Mouse (Mus musculus): ENCODE data around the gene Pygm.

Gene Pygm

DNA sequence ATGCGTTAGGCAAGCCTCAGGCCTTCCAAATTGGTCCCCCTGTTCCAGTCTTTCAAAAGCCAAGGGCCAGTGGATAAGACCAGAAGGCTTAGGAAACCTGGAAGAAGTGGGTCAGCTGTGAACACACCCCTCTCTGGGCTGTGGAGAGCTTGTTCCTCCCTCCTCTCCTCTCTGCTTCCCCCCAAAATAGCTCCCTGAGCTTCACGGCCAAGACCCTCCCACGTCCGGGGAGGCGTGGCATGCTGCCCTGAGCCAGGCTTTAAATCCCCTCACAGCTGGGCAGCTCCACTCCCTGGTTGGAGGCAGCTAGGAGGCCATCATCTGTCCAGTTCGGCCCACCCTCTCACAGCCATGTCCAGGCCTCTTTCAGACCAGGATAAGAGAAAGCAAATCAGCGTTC, at the start of gene Pygm:
Pygm (plus strand) TSS at position 272 of the 400 bp plus-strand sequence.
- no peak for DNase-seq (ENCODE audit: low read depth, low spot score)

DNA sequence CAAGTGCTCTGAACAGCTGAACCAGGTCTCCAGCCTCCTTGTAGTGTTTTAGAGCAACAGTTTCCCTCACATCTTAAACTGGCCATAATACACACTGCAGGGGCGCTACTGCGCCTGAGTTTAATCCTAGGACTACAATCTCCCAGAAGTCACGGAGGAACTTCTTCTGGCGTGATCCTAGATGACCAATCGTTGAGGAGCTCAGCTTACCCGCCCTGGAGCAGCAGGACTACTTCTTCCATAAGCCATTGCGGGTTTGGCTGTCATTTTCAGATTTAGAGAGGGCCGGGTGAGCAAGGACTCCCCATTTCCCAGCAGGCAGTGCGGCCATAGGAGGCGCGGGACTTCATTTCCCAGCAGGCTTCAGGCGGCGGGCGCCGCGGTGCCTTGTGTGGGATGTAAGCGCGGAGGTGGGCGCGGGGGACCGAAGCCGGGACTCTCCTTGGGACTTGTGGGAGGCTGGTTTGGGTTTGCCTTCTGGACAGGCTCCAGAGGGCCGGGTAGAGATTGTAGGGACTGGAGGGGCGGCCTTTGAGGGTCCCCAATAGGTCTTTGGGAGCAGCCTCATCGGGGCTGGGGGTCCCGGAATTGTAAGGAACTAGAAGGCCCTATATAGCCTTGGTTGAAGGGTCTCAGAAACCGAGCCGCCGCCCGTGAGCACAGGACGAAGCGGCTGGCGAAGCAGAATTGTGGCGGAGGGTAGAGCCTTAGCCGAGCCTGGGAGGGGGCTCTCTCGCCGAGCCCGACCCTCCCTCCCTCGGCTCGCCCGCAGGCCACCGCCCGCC, 49.3 kb upstream of the Pygm start, which contains the start of gene Men1:
Men1 (plus strand) TSS at position 307 of the 785 bp plus-strand sequence.
- DNase-seq (ENCODE audit: low read depth, low spot score) = peak; percentile 98

DNA sequence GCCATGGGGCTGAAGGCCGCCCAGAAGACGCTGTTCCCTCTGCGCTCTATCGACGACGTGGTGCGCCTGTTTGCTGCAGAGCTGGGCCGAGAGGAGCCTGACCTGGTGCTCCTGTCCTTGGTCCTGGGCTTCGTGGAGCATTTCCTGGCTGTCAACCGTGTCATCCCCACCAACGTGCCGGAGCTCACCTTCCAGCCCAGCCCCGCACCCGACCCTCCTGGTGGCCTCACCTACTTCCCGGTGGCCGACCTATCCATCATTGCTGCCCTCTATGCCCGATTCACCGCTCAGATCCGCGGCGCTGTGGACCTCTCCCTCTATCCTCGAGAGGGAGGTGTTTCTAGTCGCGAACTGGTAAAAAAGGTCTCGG, 48.8 kb upstream of the Pygm start:
- DNase-seq (ENCODE audit: low read depth, low spot score) = peak; percentile 35

DNA sequence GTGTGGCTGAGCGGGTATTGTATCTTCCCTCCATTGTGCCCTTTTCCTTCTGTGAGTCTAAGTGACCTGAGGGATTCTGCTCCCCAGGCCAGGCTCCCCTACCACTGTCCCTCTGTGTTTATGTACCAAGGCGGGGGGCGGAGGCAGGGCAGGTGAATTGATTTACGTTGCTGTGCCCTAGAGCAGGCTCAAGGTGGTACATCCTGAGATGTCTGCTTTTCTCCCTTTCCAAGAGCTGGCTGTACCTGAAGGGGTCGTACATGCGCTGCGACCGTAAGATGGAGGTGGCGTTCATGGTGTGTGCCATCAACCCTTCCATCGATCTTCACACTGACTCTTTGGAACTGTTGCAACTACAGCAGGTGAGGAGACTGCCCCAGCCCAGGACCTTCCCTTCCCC, 47.3 kb upstream of the Pygm start:
- no peak for DNase-seq (ENCODE audit: low read depth, low spot score)

DNA sequence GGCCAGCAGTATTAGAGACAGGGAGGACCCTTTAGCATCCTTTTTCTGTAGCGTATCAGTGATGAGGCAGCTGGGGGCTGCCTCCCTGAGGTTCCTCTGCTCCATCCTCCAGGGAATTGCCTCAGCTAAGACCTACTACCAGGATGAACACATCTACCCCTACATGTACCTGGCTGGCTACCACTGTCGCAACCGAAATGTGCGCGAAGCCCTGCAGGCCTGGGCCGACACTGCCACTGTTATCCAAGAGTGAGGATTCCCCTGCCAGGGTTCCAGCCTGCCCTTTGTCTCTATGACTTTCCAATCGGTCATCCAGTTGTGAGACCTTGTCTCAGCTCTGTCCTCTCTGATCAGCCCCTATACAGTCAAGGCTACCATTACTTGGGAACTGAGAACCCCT, 46.0 kb upstream of the Pygm start:
- DNase-seq (ENCODE audit: low read depth, low spot score) = no peak

DNA sequence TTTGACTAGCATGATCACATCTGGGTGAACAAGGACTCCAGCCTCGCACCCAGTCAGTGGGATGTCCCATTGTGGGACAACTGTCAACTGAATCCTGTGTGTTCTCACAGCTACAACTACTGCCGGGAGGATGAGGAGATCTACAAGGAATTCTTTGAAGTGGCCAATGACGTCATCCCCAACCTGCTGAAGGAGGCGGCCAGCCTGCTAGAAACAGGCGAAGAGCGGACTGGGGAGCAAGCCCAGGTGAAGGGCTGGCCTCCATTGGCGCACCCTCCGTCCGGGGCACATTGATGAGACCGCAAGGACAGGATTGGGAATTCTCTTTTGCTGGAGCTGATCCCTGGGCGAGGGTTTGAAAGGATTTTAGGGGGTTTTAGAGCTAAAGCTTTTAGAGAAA, 45.5 kb upstream of the Pygm start:
- no peak for DNase-seq (ENCODE audit: low read depth, low spot score)

DNA sequence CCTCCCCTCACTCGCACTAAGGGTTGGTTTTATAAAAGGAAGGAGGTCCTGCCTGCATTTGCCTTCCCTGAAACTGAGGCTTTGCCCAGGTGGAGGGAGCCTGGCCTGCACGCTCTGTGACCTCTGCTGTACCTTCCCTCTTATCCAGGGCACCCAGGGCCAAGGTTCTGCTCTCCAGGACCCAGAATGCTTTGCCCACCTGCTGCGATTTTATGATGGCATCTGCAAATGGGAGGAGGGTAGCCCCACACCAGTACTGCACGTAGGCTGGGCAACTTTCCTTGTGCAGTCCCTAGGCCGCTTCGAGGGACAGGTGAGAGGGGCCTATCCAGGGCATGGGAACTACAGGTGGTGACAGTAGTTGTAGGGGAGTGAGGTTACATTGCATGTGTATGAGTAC, 45.0 kb upstream of the Pygm start:
- DNase-seq (ENCODE audit: low read depth, low spot score) = no peak

DNA sequence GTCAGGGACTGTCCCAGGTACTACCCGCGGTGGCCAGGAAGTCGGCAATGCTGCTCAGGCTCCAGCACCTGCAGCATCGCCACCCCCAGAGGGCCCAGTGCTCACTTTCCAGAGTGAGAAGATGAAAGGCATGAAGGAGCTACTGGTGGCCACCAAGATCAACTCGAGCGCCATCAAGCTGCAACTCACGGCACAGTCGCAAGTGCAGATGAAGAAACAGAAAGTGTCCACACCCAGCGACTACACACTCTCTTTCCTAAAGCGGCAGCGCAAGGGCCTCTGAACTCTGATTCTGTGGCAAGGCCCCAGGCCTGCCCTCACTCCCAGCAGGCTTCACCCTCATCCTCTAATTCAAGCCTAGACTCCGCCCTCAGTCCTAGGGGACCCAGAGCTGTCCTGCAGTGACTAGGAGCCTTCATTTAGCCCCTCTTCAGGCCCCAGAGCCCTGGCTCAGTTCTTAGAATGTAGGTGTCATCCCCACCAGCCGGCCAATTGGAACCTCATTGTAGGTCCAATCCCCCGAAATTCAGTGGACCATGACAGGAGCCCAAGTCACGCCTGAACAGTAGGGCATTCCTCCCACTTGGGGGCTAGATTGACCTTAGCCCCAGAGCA, 44.2 kb upstream of the Pygm start:
- DNase-seq (ENCODE audit: low read depth, low spot score) = peak; percentile 75

DNA sequence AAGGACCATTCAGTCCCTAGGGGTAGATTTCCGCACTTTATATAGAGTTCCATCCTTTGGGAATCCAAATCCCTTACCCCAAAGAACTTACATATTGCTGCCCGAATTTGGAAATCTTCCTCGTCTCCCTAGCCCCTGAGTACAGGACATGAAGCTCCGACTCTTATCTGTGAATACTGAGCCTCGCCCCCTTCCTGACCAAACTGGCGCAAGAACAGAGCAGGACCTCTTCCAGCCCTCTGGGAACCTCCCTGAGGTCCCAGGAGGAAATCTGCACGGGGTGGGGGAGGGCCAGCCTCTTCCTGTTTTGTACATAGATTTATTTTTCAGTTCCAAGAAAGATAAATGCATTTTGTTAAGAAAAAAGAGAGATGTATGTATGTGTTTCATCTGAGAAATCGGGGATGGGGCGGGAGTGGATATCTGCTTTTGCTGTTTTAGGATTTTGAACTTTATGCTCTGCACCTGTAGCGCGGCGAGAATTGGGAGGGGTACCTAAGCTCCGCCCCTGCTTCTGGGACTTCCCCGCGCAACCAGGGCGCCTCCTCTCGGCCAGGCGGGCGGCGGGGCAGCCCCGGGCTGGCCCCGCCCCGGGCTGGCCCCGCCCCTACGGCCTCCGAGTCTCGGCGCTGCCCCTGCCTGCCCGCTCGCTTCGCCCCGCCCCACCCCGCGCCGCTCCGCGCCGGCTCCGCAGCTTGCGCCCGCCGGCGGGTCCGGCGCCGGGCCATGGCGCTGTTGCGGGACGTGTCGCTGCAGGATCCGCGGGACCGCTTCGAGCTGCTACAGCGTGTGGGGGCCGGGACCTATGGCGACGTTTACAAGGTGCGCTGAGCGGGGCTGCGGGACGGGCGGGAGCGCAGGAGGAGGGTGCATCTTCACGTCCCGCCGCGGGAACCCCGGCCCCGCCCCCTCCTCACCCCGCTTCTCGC, 43.4 kb upstream of the Pygm start, which contains the start of gene Map4k2:
Map4k2 (plus strand) TSS at position 612 of the 929 bp plus-strand sequence.
- DNase-seq (ENCODE audit: low read depth, low spot score) = peak; percentile 87

DNA sequence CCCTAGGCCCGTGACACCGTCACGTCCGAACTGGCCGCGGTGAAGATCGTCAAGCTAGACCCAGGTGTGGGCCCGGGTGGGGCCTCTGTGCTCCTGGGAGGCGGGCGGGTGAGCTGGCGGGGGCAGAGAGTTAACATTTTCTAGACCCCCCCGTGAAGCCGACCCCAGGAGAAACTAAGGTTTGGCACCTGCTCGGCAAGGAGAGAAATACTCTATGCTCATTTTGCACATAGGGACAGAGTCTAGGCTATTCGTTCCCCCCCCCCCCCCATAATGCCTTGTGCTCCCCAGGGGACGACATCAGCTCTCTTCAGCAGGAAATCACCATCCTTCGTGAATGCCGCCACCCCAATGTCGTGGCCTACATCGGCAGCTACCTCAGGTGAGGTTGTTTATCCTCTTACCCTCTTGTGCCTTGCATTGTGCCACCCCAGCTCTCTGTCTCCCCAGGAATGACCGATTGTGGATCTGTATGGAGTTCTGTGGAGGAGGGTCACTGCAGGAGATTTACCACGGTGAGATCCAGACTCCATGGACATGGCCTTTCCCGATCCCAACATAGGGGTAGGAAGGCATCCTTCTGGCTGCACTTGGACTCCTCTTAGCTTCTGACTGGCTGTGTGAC, 42.6 kb upstream of the Pygm start:
- no peak for DNase-seq (ENCODE audit: low read depth, low spot score)

DNA sequence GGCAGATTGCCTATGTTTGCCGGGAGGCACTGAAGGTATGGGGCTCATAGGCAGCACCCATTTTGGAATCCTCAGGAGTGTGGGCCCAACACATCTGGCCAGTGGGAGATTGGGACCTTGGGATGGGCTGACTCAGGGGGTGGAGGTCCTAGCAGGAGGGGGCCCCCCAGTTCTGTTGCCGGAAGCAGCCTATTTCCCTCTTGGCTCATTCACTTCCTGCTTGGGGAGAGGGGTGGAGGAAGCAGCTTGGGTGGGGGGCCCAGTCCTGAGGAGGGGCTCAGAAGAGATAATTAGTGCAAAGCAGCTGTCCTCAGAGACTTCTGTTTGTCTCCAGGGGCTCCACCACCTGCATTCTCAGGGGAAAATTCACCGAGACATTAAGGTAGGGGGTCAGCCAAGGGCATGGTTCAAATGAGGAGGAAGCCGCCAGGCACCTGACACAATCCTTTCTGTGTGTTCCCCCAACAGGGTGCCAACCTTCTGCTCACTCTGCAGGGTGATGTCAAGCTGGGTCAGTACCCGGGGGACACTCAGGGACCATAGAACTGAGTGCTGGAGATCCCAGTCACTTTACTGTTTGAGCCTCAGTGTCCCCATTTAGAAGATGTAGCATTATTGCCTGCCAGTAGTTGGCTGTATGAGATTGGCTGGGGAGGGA, 41.8 kb upstream of the Pygm start:
- no peak for DNase-seq (ENCODE audit: low read depth, low spot score)

DNA sequence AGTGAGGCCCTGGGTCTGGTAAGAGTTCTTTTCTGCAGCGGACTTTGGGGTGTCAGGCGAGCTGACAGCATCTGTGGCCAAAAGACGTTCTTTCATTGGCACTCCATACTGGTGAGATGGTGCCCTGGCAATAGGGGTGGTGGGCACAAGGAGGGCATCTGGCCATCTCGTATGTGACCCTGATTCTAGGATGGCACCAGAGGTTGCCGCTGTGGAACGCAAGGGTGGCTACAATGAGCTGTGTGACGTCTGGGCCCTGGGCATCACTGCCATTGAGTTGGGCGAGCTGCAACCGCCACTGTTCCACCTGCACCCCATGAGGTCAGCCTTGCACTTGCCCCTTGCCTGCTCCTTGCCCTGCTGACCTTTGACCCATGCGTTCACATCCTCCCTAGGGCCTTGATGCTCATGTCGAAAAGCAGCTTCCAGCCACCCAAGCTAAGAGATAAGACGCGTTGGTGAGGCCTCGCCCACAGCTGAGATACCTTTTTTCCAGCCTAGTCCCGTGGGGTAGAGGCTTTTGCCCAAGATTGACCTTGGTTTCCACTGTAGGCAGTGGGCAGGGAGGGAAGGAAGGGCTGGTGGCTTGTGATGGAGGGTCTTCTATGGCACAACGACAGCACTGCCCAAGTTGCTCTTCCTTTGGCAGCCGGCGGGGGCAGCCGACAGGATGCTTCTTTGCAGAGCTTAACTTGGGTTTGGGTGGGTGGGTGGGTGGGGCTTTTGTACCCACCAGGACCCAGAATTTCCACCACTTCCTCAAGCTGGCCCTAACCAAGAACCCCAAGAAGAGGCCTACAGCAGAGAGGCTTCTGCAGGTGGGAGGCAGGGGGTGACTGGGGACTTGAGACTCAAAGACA, 40.9 kb upstream of the Pygm start:
- no peak for DNase-seq (ENCODE audit: low read depth, low spot score)

DNA sequence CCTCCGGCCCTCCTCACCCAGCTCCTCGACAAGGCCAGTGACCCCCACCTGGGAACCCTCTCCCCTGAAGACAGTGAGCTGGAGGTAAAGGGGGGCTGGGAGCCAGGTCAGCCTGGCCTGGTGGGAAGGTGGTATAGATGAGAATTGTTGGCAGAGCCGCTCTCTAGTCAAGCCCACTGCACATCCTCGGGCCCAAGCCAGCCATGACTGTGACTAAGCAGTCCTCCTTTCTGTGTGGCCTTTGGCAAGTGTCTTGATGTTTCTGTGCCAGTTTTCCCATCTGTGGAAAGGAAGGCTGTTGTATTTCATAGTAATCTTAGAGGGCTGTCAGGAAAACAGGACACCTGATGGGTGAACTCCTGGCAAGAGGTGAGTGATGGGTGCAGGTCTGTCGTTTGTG, 40.2 kb upstream of the Pygm start:
- no peak for DNase-seq (ENCODE audit: low read depth, low spot score)

DNA sequence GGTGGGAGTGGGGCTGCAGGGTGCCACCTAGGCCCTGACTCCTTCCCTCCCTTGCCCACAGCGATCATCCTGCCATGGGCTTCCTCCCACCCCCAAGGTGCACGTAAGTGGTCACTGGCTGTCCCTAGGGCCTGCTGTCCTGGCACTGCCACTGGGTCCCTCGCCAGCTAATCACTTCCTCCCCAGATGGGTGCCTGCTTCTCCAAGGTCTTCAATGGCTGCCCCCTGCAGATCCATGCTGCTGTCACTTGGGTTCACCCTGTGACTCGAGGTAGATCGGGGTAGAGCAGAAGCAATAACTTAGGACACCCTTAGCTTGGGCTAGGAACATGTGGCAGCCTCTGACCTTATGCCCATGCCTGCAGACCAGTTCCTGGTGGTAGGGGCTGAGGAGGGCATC, 38.2 kb upstream of the Pygm start:
- DNase-seq (ENCODE audit: low read depth, low spot score) = no peak

DNA sequence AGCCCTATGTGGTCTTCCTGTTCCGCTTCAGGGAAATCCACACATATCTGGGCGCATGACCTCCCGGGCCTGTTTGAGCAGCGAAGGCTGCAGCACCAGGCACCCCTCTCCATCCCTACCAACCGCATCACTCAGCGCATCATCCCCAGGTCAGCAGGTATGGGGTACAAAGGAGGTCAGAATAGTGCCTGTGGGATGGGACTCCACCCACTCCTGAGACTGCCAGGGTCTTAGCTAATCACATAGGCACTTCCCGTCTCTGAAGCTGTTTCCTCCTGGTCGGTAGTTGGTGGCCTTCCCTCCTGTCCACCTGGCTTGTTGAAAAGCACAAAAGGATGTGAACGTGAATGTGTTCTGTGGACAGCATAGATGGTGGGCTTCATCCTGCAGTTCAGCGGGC, 37.5 kb upstream of the Pygm start:
- DNase-seq (ENCODE audit: low read depth, low spot score) = no peak

DNA sequence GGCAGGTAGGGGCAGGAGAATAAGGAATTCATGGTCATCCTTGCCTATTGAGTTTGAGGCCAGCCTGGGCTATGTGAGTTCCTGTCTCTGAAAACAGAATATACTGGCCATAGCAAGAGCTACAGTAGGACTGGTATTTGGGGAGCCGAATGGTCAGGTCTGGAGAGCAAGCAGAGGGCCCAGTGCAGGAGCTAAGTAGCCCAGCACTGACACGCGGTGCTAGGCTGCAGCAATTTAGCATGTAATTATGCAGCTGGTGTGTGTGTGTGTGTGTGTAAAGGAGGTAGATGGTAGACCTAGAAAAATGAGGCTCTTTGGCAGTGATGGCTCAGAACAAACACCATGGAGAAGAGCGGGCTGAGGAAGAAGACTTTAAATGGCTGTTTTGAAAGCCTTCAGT, 36.6 kb upstream of the Pygm start:
- no peak for DNase-seq (ENCODE audit: low read depth, low spot score)

DNA sequence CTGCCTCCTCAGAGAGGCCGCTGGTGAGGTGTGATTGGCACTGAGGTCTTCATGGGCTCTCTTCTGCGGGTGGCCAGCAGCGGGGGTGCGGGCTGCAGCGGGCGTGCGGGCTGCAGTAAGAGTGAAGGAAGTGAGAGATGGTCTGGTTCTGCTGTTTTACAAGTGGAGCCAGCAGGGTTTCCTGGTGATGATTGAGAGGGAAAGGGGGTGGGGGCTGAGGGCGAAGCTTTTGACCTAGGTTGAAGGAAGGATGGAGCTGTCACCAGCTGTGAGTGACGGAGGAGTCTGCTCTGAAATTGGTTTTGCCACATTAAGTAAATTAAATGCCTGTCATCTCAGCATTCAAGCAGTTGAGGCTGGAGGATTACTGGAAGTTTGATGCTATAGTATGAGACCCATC, 35.5 kb upstream of the Pygm start:
- no peak for DNase-seq (ENCODE audit: low read depth, low spot score)

DNA sequence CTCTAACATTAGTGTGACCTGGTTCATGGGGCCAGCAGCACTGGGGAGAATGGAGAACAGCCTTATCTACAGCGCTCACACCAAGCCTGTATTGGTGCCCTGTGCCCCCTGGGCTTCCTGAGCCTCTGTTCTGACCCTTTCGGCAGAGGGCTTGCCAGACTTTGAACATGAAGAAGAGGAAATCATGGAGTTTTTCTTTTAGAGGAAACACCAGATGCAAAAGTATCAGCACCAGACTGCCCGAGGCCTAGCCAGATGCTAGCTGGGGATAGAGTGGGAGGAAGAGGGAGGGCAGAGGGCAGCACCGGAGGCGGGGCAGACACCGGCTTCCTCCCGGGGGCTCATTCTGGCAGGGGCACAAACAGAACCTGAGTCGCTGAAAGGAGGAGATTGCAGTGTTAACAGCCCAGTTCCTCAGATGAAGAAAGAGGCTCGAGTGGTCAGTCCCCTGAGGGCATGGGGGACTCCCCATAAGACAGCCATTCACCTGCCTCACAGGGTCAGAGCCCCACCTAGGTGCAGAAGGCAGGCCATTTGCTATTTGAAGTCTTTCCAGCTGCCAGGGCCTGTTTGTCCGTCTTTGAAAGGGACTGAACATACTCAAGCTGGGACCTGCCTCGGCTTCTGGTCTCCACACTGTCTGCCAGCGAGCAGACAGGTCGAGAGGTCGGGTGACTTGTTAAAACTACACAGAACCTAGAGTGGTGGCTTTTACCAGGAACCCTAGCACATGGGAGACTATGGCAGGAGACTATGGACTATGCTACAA, 34.8 kb upstream of the Pygm start:
- DNase-seq (ENCODE audit: low read depth, low spot score) = no peak

DNA sequence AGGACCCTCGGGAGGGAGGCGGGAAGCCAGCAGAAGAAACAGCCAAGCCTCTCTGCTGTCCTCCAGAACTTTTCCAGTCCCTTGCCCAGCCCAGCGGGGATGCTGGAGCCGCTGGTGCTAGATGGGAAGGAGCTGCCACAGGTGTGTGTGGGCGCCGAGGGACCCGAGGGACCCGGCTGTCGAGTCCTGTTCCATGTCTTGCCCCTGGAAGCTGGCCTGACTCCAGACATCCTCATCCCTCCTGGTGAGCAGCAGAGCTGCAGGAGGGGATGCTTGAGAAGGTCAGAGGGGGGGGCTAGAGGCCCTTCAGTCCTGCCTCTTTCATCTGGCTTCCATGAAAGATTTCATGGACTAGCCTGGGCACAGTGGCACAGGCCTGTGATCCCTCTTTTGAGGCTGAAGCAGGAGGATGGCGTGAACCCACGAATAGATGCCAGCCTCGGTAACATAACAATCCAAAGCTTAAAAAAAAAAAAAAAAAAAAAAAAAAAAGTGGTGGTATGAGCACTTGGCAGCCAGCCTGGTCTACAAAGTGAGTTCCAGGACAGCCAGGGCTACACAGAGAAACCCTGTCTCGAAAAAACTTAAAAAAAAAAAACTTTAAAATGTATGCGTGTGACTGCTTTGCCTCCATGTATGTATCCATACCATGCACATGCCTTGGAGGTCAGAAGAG, 32.6 kb upstream of the Pygm start:
- DNase-seq (ENCODE audit: low read depth, low spot score) = no peak

Measured in ZHBTc4 (cell line).